Mouse (Mus musculus) T-helper 17 cell (primary cell): ENCODE measurements around the gene Dhx16.

Source experiments
- in situ Hi-C, 2 experiments: fragments of 300-600 bp; cut with MboI, MseI; formaldehyde crosslinking; loops; 1 replicate in 1 of 2; 2 replicates in 1 of 2; pipeline ENCODE4 v1.15.1; 2025; ENCODE audit warnings: high pct_unique_total_duplicates in 2 of 2

Dhx16 gene

GRCm38 (mm10) chr17:35919060-35919715 is 39.6 kb downstream of the Dhx16 start:
- in situ Hi-C loops = no loop called here

DNA sequence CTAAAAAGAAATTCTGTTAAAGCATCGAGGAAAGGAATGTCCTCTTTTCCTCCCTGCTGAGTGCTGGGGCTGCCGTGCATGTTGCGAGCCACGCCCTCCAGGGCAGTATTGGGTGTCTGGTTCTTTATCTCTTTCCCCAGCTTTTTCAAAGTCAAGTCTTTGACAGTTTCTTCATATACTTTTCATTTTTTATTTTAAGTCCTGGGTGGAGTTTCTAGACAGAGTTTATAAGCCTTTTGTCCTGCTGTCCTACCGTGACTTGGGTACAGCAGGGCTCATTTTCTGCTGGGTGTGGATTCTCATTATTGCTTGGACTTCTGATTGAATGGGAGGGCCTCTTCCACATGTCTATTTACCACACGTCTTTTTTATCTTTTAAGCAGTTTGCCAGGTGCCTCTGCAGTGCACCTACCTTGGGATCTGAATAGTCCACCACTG is 40.3 kb downstream of the Dhx16 start:
- in situ Hi-C loops = no loop called here

DNA sequence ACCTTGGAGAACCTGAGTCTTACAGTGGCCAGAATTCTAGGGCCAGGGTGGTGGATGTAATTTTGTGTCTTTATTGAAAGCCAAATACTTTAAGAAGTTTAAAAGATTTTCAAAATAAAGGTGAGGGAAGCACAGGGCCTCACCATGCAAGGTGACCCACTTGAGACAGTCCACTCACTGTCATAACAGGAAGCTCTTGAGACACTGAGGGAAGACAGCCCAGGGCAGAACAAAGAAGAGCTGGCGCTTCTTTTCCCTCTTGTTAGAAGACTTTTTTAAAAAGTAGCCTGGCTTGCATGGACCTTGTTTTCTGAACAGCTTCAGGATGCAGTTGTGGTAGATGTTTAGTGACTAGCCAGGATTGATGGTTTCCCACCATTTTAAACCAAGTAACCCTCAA is 40.8 kb downstream of the Dhx16 start:
- in situ Hi-C loops = no loop called here

DNA sequence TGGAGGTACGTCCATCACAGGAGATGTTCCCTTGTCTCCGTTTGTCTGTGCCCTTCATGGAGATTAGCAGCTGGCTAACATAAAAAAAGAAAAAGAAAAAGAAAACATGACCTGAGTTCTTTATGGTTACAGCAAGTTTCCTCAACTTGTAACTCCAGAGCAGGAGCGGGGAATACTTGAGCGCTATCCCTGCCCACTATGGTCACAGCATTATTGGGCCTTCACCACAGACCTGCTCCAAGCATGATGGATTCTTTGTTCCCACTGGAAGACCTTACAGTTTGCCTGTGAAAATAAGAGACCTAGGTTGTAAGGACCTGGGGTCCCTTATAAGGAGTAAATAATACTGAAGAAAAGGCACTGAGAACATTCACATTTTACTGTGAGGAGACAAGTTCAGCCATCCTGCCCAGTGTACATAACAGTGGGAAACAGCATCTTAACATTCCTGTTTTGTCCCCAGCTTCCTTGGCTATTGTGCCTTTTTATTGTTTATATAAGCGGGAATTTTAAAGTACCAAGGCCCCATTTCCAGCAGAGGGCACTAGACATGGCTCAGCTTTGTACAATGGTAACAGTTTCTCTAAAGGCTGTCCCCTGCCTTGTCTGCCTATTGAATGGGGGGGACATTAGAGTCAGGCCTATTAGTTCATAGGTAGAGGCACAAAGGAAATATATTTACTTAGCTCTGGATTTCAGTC is 41.4 kb downstream of the Dhx16 start:
- in situ Hi-C loops = no loop called here

DNA sequence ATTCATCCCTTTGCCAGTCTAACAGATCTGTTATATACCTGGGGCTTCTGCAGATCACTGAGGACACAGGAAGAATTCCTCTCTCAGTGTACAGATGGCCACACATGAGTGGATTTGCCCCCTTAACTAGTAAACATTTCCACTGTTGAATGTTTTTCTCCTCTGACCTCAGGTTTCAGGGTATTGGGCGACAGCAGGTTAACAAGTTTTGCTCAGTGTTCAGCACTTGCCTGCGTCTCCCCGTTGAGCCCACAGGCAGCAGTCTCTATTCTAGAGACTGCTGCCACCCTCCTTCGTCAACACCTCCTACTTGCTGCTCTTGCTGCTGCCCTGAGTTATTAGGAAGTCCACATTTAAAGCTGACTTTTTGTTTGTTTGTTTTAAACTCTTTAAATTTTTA is 42.1 kb downstream of the Dhx16 start:
- in situ Hi-C loops = no loop called here

DNA sequence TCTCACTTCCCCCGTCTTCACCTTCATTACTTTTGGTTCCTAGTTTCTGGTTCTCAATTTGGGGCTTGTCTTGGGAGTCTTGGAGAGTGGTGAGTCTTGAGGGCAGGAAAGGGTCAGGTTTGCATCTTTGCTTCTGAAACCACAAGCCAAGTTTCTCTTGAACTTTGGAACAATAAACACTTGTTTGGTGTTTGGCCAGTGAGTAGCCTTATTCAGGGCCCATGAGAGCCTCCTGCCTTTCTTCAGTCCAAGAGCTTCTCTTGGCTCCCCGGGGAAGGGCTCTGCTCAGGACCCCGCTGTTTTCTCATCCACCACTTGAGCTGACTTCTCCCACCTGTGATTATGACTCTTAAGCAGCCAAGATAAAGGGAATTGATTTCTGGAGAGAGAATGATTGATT is 42.9 kb downstream of the Dhx16 start:
- in situ Hi-C loops = no loop called here

DNA sequence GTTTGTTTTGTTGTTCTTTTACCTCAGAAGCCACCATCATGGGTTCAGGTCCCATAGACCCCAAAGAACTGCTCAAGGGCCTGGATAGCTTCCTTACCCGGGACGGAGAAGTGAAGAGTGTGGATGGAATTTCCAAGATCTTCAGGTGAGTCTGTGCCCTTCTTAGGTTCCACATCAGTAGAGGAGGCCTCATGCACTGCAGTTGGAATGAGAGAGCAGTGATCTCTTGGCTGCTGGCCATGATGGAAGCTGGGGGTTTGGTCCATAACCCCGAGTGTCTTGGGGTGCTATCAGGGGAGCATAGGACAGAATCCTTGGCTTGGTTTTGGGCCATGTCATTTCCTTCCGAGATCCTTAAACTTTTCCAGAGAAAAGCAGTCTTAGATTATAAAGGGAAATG is 43.7 kb downstream of the Dhx16 start:
- in situ Hi-C loops = no loop called here

- in situ Hi-C loops = loop anchor here (5.0 kb wide), 2 partner anchors 40 to 60 kb away; partner anchors contain the start of gene Abcf1 (in 1 of the 2)
These were observed 47.9 kb downstream of the Dhx16 start for GRCm38 (mm10) chr17:35927471-35927870.

DNA sequence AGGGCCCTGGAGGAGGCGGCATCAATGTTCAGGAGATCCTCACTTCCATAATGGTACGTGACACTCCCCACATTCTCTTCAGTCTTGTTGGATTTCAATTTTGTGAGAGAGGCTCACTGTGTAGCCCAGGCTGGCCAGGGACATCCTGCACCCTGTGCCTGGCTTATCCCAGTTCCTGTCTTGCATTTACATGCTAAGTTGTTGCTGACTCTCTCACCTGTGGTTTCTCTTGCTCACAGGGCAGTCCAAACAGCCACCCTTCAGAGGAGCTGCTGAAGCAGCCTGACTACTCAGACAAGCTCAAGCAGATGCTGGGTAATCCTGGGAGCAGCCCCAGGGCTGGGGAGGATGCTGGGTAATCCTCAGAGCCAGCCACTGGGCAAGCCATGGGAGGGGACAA is 49.9 kb downstream of the Dhx16 start:
- in situ Hi-C loops = loop anchor here (5.0 kb wide), 2 partner anchors 38 to 58 kb away; partner anchors contain the start of gene Abcf1 (in 1 of the 2)

- in situ Hi-C loops = loop anchor here in 1 of 2 experiments (10.0 kb wide), 1 partner anchor 134 kb away; no protein-coding TSS in a partner anchor
These were observed 51.0 kb downstream of the Dhx16 start for GRCm38 (mm10) chr17:35930627-35931026.

DNA sequence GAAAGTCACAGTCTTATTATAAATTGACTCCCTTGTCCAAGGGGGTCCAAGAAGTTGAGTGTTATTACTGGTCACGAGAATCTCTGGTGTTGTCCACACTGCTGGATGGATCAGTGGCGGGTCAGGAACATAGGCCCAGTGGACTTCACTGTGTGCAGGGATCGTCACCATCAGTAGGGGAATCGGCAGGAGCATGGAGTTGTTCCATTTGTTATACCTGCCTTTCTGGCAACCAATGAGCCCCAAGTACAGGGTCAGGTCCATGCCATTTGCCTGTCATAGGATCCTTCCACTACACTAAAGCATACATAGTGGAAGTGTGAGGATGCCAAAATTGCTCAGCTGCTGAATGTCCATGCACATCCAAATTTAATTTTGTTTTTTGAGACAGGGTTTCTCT is 53.0 kb downstream of the Dhx16 start:
- in situ Hi-C loops = loop anchor here in 1 of 2 experiments (10.0 kb wide), 1 partner anchor 132 kb away; no protein-coding TSS in a partner anchor

DNA sequence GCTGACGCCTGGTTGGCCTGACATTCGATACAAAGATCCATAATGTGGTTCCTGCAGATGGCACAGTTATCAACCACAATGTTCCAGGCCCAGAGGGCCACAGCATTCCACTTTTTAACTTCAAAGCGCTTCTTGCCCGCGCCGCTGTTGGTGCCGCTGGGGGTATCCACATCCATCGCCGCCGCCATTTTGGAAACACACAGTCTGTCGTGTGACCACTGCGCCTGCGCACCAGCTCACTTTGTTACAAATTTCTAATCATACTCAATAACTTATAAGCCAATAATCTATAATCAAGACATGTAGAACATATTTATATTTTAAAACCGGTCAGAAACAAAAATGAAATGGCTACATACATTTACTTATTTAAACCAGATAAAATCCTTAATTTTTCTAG is 56.1 kb downstream of the Dhx16 start:
- in situ Hi-C loops = loop anchor here (5.0 to 10.0 kb wide), 2 partner anchors 129 to 177 kb away; no protein-coding TSS in a partner anchor

GRCm38 (mm10) chr17:35937700-35938348 is 58.2 kb downstream of the Dhx16 start:
- in situ Hi-C loops = loop anchor here (5.0 to 10.0 kb wide), 2 partner anchors 127 to 174 kb away; no protein-coding TSS in a partner anchor

DNA sequence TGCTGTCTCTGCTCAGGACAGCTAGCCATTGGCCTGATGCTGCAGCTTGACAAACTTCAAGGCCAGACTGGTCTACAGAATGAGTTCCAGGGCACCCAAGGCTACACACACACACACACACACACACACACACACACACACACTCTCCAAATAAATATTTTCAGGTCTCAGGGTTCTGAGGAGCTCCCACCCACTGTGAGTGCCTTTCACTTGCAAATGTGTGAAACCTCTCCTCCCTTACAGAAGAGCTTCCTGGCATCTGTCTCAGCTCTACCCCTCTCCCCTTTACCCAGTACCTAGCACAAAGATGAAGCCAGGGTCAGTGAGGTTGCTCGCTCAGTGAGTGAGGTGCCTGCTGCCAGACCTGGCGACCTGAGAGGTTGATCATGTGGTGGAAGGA is 59.5 kb downstream of the Dhx16 start:
- in situ Hi-C loops = loop anchor here (5.0 to 10.0 kb wide), 2 partner anchors 126 to 173 kb away; no protein-coding TSS in a partner anchor

DNA sequence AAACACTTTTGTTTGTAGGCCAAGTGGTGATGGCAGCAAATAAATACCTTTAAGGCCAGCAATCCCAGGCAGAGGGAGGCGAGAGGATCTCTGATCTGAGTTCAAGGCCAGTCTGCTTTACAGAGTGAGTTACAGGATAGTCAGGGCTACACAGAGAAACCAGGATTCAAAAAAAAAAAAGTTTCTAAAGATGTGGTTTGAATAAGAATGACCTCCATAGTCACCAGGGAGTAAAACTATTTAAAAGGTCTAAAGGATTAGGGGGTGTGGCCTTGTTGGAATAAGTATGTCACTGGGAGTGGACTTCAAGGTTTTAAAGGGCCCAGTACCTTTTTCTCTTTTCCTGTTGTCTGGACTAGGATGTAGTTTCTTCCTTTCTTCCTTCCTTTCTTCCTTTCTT is 60.3 kb downstream of the Dhx16 start:
- in situ Hi-C loops = loop anchor here (5.0 to 10.0 kb wide), 2 partner anchors 125 to 172 kb away; no protein-coding TSS in a partner anchor
